Mouse (Mus musculus) embryonic facial prominence, embryonic 14.5 days (tissue): ENCODE results near the gene Slc46a3. TPM values are rescaled to one million over a fixed set of nuclear protein-coding genes. Genes with fewer than 3 reads are reported as not detected.
"Not testable (repeated sequence)": the region's sequence is repeated elsewhere in the genome, so short reads cannot be mapped to it uniquely, and the experiment has no call there.

ENCODE experiments used
- ATAC-seq: fragments of 200-750 bp; cut with Nextera tagmentation; 2 replicates; pipeline ENCODE4 v1.8.0; 2017; ENCODE audit warnings: low read depth, moderate number of reproducible peaks, moderate TSS enrichment
- DNase-seq: peaks from one replicate; pipeline ENCODE4 v3.0.0-alpha.2; 2015; ENCODE audit warnings: low spot score
- H3K27ac ChIP-seq: fragments of 300-500 bp; sonication (generic); replicated peaks from 2 replicates; pipeline ENCODE4 v1.5.1; 2014; ENCODE audit warnings: low read depth, mild to moderate bottlenecking, low read length, moderate library complexity
- H3K27me3 ChIP-seq: fragments of 300-500 bp; sonication (generic); replicated peaks from 2 replicates; pipeline ENCODE4 v1.6.1; 2014; ENCODE audit warnings: low read length; ENCODE audit not compliant: control insufficient read depth, insufficient read depth
- H3K36me3 ChIP-seq: fragments of 300-500 bp; sonication (generic); 2 replicates; pipeline ENCODE4 v1.6.1; 2014; ENCODE audit warnings: low read length, mixed read lengths; ENCODE audit not compliant: control insufficient read depth, insufficient read depth
- H3K4me1 ChIP-seq: fragments of 300-500 bp; sonication (generic); 2 replicates; pipeline ENCODE4 v1.6.1; 2014; ENCODE audit warnings: antibody characterized with exemption, low read length; ENCODE audit not compliant: control insufficient read depth, insufficient read depth
- H3K4me2 ChIP-seq: fragments of 300-500 bp; sonication (generic); 2 replicates; pipeline ENCODE4 v1.6.1; 2014; ENCODE audit warnings: low read depth, mild to moderate bottlenecking, low read length, moderate library complexity, mixed read lengths
- H3K4me3 ChIP-seq: fragments of 300-500 bp; sonication (generic); 2 replicates; pipeline ENCODE4 v1.5.1; 2014; ENCODE audit warnings: low read depth, mild to moderate bottlenecking, low read length
- H3K9ac ChIP-seq: fragments of 300-500 bp; sonication (generic); 2 replicates; pipeline ENCODE4 v1.6.1; 2014; ENCODE audit warnings: low read depth, mild to moderate bottlenecking, low read length, moderate library complexity, mixed read lengths
- H3K9me3 ChIP-seq: fragments of 300-500 bp; sonication (generic); 2 replicates; pipeline ENCODE4 v1.6.1; 2016; ENCODE audit warnings: low read length; ENCODE audit not compliant: control insufficient read depth
- WGBS: fragments of 180-500 bp; shearing (Covaris S2); extraction: QIAGEN DNeasy Blood & Tissue Kit; methylation state at CpG from one replicate; pipeline ENCODE4 v1.1.7; 2014; 5-methylcytosine and 5-hydroxymethylcytosine counted together
- polyA plus RNA-seq: library from polyadenylated mRNA; unstranded; fragments of >200 nt; fragmentation: Nextera tagmentation; extraction: Ambion mirVana; gene quantifications from 2 replicates; pipeline ENCODE4 v1.2.1, GENCODE M21; 2014

Gene Slc46a3
- polyA plus RNA-seq, 1 experiment from 2014 or later = 4.5 TPM

DNA sequence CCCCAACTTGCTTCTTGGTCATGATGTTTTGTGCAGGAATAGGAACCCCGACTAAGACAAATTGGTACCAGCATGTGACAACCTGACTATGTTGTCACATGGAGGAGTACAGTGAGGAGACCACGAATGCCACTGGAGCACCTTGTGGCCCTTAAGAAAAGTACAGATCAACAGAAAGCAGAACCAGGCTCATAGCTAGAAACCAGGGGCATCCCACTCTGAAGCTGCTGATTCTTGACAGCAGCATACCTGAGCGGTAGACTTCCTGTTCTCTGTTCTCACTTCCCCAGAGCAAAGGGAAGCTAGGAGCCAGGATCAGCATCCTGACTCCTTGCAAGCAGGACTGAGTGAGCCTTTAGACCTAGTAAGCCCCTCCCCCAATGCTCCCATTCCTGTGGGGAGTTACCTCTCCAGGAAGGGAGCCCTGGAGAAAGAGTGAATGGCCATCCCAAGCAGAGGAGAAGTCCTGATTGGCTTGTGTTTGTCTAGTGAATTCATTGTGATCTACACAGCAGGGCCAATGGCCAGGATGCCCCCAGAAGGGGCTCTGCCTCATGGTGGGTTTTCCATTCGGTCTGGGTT is 4.4 kb upstream of the Slc46a3 start:
- Histone ChIP-seq H3K27me3 (peaks cover 6% of the 10 kb centered on the region), H3K4me3 (no peak overlapping the region), H3K27ac (no peak overlapping the region), H3K4me1 (0 out of 2 replicates have a peak, but pooled peaks cover 3% of the 10 kb centered on the region), H3K4me2 (no peak overlapping the region), H3K9ac (no peak overlapping the region), H3K9me3 (no peaks in the 10 kb centered on the region), H3K36me3 (no peaks in the 10 kb centered on the region)
- WGBS = 62% methylated on average over 4 of the region's 4 CpGs
- ATAC-seq (no peak), DNase-seq (no peak)

DNA sequence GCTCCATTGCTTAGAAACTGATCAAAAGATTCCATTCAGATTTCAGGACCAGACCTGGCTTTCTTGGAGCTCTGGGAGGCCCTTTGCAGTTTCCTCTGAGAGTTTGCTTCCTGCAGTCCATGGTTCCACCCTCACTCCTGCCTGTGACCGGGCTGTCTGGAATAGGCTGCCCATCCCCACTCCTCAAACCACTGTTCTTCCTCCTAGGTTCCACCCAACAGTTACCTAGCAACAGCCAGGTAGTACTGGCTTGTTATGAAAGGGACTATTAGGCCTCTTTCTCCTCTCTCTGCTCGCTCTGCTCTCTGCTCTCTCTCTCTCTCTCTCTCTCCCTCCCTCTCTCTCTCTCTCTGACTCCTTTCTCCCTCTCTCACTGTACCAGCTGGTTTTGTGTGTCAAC is 3.6 kb upstream of the Slc46a3 start:
- Histone ChIP-seq H3K4me1 (0 out of 2 replicates have a peak, but pooled peaks cover 3% of the 10 kb centered on the region), H3K4me3 (no peak overlapping the region), H3K36me3 (no peaks in the 10 kb centered on the region), H3K9me3 (no peaks in the 10 kb centered on the region), H3K27ac (no peak overlapping the region), H3K4me2 (no peak overlapping the region), H3K27me3 (peaks cover 6% of the 10 kb centered on the region), H3K9ac (no peak overlapping the region)
- no peak for ATAC-seq
- 63% methylated on average over 2 of the region's 2 CpGs for WGBS
- no peak for DNase-seq

DNA sequence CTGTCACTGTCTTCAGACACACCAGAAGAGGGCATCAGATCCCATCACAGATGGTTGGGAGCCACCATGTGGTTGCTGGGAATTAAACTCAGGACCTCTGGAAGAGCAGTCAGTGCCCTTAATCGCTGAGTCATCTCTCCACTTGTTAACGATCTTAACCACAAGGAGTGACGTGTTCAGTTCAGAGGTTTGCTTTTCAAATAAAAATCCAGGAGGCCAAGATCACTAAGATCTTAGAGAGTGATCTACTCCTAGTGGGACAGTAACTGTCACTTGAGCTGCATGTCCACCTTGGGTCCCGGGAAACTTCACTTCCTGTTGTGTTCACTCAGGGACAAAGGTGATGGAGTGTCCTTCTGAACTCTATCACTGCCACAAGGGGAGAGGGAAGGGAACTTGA is 1.9 kb upstream of the Slc46a3 start:
- H3K4me1 ChIP-seq, H3K36me3 ChIP-seq, H3K9ac ChIP-seq, ATAC-seq, H3K4me2 ChIP-seq, H3K9me3 ChIP-seq, DNase-seq, H3K4me3 ChIP-seq, H3K27me3 ChIP-seq, H3K27ac ChIP-seq: not testable (repeated sequence)
- WGBS = 84% methylated on average over 4 of the region's 4 CpGs

DNA sequence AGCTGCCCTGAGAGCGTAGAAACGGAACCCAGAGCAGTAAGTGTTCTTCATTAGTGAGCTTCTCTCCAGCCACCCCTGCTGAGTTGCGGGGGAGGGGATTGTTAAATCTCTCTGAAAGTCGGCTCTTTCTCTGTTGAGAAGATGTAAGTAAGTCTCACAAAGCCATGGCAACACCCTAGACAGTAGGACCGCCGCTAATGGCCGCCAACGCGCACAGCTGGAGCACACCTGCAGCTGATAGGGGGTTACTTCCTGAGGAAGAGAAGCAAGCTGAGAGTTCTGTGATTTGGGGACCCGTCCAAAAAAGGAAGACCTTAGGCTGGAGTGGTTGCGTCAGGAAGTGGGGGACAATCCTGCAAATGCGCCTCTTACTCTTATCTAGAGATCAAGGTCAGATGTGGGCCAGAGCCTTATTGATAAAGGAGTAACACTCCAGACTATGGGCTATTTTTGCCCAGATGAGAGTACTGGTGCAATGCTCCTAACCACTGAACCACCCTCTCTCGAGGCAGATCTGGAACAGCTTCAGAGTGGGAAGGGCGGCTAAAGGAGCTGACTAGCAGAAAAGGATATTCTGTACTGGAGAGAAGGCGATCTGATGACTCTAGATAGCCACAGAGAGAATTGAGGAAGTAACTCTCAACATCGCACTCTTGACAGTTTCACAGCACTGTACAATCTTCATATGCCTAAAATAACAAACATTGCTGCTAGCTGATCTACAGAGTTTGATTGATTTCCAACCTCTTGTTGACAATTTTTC is 1.0 kb upstream of the Slc46a3 start:
- H3K36me3 ChIP-seq = no peaks in the 10 kb centered on the region
- WGBS = 24% methylated on average over 16 of the region's 16 CpGs

DNA sequence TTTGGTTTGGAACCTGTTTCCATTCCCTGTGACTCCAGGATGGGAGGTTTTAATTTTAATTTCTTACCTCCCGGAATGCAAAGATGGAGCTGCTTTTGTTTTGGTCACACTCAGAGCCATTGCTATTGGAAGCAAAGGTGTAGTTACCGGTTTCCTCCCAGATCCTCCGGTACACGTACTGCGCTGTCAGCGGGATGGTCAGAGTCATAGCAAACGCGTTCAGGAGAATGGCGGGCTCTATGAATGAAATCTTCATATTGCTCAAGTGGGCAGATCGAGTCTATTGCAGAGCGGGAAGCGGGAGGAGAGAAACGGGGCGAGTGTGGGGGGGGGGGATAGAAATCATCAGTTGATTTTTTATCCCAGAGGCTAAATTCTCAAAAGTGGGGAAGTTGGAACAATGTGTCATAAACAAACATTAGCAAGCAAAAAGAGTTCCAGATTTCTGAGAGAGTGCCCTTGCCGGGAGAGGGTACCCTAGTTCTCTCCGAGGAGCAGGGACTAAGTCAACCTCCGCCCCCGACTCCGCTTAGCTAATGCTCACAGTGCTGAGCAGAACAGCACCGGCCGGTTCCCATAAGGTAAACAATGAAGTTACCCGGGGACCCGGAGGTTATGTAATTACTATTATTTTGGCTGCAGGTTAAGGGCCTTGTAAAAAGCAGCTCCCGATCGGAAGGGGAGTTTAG is 705 bp downstream of the Slc46a3 start:
- 0 out of 2 replicates have a peak, but pooled peaks cover 3% of the 10 kb centered on the region for H3K4me1 ChIP-seq
- DNase-seq (peak; percentile 33), ATAC-seq (peak; percentile 23; the same call in 1 of the 2 replicates)
- no peaks in the 10 kb centered on the region for H3K9me3 ChIP-seq
- no peaks in the 10 kb centered on the region for H3K36me3 ChIP-seq
- WGBS = under 1% methylated on average over 25 of the region's 25 CpGs
- no peak overlapping the region for H3K27ac ChIP-seq
- H3K4me3 ChIP-seq = peak overlapping the region; percentile 75
- peak overlapping the region; percentile 67 for H3K9ac ChIP-seq
- peaks cover 10% of the 10 kb centered on the region for H3K27me3 ChIP-seq
- H3K4me2 ChIP-seq = peak overlapping the region; percentile 98

More for the DNA sequence above, 1.0 kb upstream of the Slc46a3 start:
- no peaks in the 10 kb centered on the region for H3K9me3 ChIP-seq
- H3K27ac ChIP-seq = no peak overlapping the region
- peak overlapping the region; percentile 0; the same call in 1 of the 2 replicates for H3K9ac ChIP-seq
- peak overlapping the region; percentile 75 for H3K4me3 ChIP-seq
- H3K4me2 ChIP-seq = peak overlapping the region; percentile 98
- ATAC-seq (no peak), DNase-seq (no peak)
- H3K4me1 ChIP-seq = 0 out of 2 replicates have a peak, but pooled peaks cover 3% of the 10 kb centered on the region
- peaks cover 10% of the 10 kb centered on the region for H3K27me3 ChIP-seq

DNA sequence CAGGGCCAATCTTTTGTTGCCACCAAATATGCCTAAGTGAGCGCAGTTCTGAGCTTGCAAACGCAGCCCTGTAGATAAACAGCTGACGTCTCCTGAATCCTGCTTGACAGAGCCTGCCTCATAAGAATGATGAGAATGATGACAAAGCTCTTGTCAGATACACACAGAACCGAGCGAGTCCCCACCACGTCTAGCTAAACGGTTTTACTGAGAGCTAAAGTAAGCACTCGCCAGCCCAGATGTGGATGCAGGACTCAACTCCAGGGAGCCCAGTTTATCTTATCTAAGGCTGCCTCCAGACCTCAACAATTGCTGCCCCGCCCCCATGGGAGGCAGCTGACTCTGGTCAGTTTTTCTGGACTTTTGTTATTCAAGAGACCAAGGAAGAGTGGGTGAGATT is 1.5 kb downstream of the Slc46a3 start:
- 18% methylated on average over 9 of the region's 9 CpGs for WGBS
- ATAC-seq = no peak
- Histone ChIP-seq H3K4me3 (no peak overlapping the region), H3K9ac (no peak overlapping the region), H3K27ac (no peak overlapping the region), H3K4me1 (0 out of 2 replicates have a peak, but pooled peaks cover 3% of the 10 kb centered on the region), H3K4me2 (no peak overlapping the region), H3K27me3 (peaks cover 10% of the 10 kb centered on the region), H3K36me3 (no peaks in the 10 kb centered on the region), H3K9me3 (no peaks in the 10 kb centered on the region)
- DNase-seq = no peak

DNA sequence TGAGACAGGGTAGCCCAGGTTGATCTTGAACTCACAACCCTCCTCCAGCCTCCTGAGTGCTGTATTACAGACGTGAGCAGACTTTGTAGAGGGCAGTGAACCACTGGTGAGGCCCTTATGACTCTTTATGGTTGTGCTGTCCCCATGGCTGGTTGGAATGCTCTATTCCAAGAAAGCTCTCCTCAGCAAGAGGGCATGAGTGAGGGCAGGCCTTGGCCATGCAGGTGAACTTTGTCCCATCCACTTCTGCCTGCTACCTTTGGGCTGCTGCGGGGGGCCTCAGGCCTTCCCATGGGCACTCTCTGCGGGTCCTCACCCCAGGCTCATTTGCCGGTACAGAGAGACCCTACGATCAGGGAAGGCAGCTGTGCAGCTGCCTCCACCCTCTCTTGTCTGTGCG is 1.9 kb downstream of the Slc46a3 start:
- Histone ChIP-seq H3K27ac (no peak overlapping the region), H3K9me3 (no peaks in the 10 kb centered on the region), H3K4me2 (no peak overlapping the region), H3K9ac (no peak overlapping the region), H3K27me3 (peaks cover 10% of the 10 kb centered on the region), H3K36me3 (no peaks in the 10 kb centered on the region), H3K4me3 (no peak overlapping the region), H3K4me1 (0 out of 2 replicates have a peak, but pooled peaks cover 3% of the 10 kb centered on the region)
- 28% methylated on average over 6 of the region's 6 CpGs for WGBS
- DNase-seq (no peak), ATAC-seq (no peak)

DNA sequence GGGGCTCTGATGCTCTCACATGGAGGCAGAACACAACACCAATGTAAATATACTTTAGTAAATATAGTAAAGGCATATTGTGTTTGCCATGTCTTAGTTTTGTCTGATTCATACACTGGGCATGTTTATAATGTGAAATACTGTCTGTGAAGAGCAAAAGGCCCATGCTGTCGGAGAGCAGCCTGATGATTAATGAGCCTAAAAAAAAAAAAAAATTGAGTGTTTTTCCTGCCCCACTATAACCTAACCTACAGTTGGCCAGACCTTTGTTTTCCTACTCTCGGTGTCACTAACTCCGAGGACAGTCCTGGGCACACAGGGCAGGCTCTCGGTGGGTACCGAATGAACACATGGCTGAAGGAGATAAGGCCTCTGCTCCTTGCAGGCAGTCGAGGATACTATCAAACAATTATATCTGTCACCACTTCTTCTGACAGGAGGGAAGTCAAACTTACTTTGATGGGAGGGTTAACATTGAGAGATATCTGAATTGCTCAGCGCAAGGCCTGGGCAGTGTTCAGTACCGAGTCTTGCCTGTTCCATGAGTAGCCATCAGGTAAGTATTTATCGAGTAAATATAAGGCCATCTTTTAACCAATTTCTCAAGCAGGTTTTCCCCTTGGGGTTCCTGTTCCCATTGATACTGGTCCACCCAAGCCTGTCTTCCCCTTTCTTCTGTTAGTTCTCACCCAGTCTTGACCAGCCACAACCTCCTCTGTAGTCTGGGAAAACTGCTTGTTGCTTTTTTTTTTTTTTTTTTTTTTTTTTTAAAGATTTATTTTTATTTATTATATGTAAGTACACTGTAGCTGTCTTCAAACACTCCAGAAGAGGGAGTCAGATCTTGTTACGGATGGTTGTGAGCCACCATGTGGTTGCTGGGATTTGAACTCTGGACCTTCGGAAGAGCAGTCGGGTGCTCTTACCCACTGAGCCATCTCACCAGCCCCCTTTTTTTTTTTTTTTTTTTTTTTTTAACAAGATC is 6.0 kb downstream of the Slc46a3 start:
- H3K27me3 ChIP-seq = peaks cover 4% of the 10 kb centered on the region
- no peak overlapping the region for H3K4me3 ChIP-seq
- 85% methylated on average over 9 of the region's 12 CpGs for WGBS
- H3K9ac ChIP-seq = no peak overlapping the region
- no peak overlapping the region for H3K27ac ChIP-seq
- DNase-seq = no peak
- H3K36me3 ChIP-seq = no peaks in the 10 kb centered on the region
- H3K4me2 ChIP-seq = no peak overlapping the region
- H3K4me1 ChIP-seq = no peaks in the 10 kb centered on the region
- no peak for ATAC-seq
- H3K9me3 ChIP-seq = no peaks in the 10 kb centered on the region
